Mouse (Mus musculus): Measurements from ENCODE around the gene Pdf. TPM values are rescaled to one million over a fixed set of nuclear protein-coding genes. Genes with fewer than 3 reads are reported as not detected.
A peak's percentile ranks its signal among the peaks of the same experiment; 100 is the strongest.
"Not testable (repeated sequence)": the region's sequence is repeated elsewhere in the genome, so short reads cannot be mapped to it uniquely, and the experiment has no call there.

Pdf gene
- total RNA-seq, 2 experiments from 2014 or later, result 25.1 to 26.8 TPM

DNA sequence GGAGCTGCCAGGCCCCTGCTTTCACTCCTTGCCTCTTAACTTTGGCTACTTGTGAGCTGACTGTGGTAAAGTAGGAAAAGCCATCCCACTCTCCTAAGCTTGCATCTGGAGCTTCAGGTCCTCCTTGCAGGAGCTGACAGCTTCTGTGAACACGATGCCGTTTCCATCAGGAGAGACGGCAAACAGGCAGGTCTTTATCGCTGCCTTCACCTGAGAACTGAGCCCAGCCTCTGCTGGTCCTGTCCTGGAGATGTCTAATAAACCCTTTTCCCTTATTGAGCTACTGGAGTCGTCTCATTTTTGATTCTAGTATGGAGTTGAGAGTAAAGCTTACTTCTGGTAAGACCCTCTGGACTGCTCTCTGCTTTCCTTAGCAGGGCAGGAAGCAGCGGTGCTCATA, 2.9 kb downstream of the Pdf start:
- no peak for DNase-seq (ENCODE audit: low spot score in 2 of 2)

DNA sequence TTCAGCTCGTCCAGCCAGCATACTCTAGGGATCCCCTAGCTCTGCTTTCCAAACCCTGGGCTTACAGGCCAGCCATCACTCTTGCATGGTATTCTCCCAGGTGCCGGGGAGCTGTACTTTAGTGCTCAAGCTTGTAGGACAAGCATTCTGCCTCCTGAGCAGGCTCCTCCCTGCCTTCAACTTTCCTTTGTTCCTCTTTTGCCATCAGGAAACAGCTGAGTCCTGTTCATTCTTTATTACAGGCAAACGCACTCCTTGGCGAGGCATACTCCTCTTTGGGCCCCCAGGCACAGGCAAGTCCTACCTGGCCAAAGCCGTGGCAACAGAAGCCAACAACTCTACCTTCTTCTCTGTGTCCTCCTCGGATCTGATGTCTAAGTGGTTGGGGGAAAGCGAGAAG, 7.8 kb downstream of the Pdf start:
- no peak for DNase-seq (ENCODE audit: low spot score in 2 of 2)
- intact Hi-C loops (cut with DNase I), result no loop called here

More for the DNA sequence above, 2.9 kb downstream of the Pdf start:
- intact Hi-C loops (cut with DNase I), result no loop called here

DNA sequence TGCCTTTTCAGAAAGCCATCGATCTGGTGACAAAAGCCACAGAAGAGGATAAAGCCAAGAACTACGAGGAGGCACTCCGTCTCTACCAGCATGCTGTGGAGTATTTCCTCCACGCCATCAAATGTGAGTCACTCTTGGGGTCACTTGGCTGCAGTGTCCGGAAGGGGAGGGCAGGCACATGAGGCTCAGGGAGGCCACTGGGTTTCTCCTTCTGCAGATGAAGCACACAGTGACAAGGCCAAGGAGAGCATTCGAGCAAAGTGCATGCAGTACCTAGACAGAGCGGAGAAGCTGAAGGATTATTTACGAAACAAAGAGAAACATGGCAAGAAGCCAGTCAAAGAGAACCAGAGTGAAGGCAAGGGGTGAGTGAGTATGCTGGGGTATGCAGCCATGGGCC, 11.8 kb downstream of the Pdf start:
- intact Hi-C loops (cut with DNase I), result loop anchor here (10.0 kb wide), 1 partner anchor 352 kb away; the partner anchor contains the start of gene Tango6
- DNase-seq (ENCODE audit: low spot score in 2 of 2), result no peak

DNA sequence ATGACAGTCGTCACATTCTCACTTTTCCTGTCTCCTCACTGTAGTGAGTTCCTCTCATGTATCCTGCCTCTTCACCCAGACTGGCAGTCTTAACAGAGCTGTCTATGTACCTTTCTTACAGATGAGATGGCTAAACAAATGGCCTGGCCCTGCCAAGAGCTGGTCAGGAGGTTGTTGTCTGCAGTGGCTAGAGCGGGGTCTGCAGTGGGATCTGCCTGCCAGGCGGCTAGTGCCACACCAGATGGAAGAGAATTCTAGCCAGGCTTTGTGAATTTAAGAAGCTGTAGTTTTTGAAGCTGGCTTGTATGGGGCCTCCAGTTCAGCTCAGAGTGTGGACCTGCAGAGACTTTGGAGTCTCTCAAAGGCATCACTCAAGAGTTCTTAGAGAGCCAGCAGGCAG, 12.8 kb downstream of the Pdf start:
- DNase-seq (ENCODE audit: low spot score in 2 of 2), result no peak

DNA sequence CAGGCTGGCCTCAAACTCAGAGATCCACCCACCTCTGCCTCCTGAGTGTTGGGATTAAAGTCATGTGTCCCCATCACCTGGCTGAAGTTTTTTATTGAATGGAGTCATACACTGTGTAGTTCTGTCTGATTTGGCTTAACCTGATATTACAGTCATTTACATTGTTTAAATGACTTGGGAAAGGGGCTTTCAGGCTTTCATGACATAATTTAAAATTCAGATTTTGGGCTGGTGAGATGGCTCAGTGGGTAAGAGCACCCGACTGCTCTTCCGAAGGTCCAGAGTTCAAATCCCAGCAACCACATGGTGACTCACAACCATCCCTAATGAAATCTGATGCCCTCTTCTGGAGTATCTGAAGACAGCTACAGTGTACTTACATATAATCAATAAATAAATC, 14.8 kb downstream of the Pdf start:
- DNase-seq (ENCODE audit: low spot score in 2 of 2), result not testable (repeated sequence)
- intact Hi-C loops (cut with DNase I), result loop anchor here (10.0 kb wide), 1 partner anchor 349 kb away; the partner anchor contains the start of gene Tango6

More for the DNA sequence above, 12.8 kb downstream of the Pdf start:
- intact Hi-C loops (cut with DNase I), result loop anchor here (10.0 kb wide), 1 partner anchor 351 kb away; the partner anchor contains the start of gene Tango6

DNA sequence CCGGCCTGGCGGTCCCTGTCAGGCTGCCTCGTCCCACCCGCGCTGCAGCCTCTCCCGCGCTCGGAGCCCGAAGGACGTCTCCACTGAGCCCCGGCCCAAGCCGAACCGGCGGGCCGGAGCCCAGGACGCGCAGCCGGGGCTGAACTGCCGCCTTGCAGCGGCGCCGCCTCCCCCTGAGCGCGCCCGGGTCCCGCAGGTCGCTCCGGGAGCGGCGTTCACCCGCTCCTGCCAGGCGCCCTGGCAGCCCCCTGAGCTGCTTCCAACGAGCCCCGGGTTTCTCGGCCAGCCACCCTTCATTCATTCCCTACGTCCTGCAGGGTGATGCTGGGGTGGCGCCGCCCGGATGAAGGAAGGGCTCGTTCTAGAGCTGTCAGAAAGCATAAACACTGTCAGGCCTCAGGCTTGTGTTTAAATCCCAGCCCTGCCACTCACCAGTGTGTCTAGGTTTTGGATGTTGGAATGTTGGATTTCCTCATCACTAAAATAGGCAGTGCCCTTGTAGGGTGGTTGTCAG, 16.8 kb downstream of the Pdf start:
- DNase-seq (ENCODE audit: low spot score in 2 of 2), result peak in 1 of 2 experiments; percentile 49

DNA sequence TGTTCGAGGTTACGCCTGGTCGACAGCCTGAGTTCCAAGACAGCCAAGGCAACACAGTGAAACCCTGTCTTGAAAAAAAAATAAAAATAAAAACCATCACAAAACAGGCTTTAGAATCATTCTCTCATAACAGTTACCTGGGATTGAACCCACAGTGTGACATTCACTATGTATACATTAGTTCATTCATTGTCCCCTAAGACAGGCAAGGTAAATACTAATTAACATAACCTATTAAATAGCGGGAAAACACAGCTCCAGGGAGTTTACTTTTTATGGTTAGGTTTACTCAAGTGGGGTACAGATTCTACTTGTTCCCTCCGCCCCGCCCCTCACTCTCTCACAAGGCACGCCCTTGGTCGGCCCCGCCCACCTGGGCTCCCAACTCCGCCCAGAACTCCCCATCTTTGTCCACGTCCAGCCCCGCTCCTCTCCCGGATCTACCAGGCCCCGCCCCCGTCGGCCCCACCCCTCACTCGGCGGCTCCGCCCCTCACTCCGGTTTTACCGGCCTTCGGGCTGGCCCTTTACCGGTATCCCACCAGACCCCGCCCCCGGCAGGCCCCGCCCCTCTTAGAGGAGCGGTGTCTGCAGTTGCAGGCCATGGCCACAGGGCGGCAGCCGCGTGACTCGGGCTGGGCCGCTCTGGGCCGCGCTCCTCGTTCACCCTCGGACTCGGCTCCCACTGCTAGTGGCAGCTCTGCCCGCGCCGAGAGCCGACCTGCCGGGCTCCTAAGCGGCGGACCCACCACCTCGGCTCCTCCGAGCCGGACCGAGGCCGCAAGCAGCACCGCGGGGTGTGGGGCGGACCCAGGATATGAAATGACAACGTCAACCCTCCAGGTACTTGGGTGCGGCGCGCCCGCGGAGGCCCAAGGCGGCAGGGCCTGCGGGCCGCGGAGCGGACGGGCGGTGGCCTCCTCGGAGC, 17.5 kb downstream of the Pdf start, which contains the start of gene Vps4a:
Gene Vps4a, plus strand, starts transcription at position 573 of the 927 bp plus-strand sequence.
- intact Hi-C loops (cut with DNase I), result loop anchor here (1.0 to 10.0 kb wide), 2 partner anchors 17 to 346 kb away; partner anchors contain the start of genes Pdf and Tango6
- DNase-seq (ENCODE audit: low spot score in 2 of 2), result peak; percentile 94 to 96

More for the DNA sequence above, 16.8 kb downstream of the Pdf start:
- intact Hi-C loops (cut with DNase I), result loop anchor here (1.0 to 10.0 kb wide), 2 partner anchors 17 to 347 kb away; partner anchors contain the start of genes Pdf and Tango6

DNA sequence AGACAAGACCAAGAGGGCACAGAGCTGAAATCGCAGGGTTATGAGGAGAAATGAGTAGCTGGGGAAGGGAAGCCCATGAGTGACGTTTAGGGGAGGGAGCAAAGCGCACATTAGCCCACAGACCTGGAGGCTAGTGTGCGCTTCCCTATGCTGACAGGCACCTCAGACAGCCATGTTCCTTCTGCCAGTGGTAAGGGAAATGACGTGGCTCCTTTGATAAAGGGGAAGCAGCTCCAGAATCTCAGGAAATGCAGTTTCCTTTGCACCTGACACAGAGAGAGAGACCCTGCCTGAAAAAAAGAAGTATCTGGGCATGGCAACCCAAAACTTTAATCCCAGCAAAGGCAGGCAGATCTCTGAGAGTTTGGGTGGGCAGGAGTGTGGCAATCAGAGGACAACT, 18.4 kb downstream of the Pdf start:
- intact Hi-C loops (cut with DNase I), result loop anchor here (10.0 kb wide), 1 partner anchor 345 kb away; the partner anchor contains the start of gene Tango6
- no peak for DNase-seq (ENCODE audit: low spot score in 2 of 2)

DNA sequence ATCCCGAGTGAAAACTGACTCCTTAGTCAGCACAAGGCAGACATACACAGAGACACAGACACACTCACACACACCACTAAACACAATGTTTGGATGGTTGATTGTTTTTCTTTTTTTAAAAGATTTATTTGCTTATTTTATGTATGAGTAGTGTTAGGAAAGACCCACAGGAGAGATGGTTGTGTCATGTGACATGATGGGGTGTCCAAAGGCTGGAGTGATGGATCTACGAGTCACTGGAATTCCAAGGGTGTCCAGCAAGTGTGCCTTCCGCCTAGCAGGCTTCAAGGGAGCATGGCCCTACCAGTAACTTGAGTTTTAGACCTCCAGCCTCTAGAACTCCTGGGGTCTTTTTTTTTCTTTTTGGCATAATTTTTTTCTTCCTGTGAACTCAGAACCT, 19.1 kb downstream of the Pdf start:
- DNase-seq (ENCODE audit: low spot score in 2 of 2), result no peak
- intact Hi-C loops (cut with DNase I), result no loop called here

DNA sequence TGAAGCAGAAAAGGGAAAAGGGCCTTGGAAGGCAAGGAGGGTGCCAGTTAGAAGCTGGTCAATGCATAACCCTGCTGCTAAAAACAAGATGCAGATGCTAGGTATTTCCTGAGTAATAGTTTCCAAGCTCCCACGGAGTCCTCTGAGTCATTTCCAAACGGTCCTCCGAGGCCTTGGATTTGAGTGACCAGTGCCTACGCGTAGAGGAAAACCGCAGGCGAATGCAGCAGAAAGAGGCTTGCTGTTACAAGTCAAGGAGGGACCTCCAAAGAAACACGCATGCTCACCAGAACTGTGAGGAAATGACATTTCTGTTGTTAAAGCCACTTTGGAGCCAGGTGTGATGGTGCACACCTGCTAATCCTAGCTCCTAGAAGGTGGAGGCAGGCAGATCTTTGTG, 24.9 kb downstream of the Pdf start:
- no peak for DNase-seq (ENCODE audit: low spot score in 2 of 2)
- intact Hi-C loops (cut with DNase I), result no loop called here

DNA sequence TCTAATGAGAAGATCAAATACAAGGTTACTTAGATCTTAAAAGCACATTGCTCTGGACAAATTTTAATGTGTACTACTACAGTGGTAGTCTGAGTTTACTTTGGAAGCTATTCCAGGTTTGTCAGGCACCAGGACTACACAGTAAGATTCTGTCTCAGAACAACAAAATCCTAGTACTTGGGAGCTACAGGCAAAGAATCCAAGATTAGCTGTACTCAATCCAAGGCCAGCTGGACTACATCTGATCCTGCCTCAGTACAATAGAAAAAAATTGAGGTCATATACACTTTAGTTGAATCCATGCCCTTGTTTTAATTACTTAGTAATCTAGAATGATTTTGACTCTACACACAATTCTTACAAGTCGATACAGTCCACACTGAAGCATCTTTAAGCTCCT, 33.5 kb downstream of the Pdf start:
- intact Hi-C loops (cut with DNase I), result no loop called here
- DNase-seq (ENCODE audit: low spot score in 2 of 2), result no peak

DNA sequence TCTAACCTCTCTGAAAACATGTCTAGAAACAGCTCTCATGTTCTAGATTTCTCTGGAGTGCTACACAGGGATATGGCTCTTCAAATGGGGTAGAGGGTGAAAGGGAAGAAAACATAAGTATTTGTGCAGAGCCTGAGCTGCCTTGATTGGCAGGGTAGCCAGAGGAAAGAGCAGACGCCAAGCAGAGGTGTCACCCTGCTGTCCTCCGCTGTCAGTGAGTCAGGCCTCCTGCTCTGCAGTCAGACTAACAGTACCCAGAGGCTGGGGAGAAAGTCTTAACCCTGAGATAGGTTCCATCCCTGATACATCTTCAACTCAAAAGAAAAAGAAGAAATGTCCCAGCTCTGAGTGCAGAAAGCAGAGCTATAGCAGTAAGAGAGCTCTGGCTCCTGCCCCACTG, 35.7 kb downstream of the Pdf start:
- DNase-seq (ENCODE audit: low spot score in 2 of 2), result no peak
- intact Hi-C loops (cut with DNase I), result no loop called here

DNA sequence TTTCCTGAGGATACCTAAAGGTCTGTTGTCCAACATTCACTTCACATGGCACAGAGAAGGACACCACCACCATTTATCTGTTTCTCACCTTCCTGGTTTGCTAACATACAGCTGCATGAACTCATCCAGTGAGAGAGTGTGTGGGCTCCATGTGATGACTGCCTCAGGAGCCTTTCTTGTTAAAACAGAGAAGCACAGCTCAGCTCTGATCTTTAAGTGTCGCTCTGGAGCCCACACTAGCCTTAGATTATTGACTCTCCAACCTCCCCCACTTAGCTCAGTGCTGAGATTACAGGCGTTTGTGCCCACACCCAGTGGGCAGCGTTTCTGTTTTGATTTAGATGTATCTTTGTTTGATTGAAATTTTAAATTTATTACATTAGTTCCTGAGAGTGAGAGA, 40.6 kb downstream of the Pdf start:
- peak; percentile 31 to 70 for DNase-seq (ENCODE audit: low spot score in 2 of 2)
- intact Hi-C loops (cut with DNase I), result no loop called here

DNA sequence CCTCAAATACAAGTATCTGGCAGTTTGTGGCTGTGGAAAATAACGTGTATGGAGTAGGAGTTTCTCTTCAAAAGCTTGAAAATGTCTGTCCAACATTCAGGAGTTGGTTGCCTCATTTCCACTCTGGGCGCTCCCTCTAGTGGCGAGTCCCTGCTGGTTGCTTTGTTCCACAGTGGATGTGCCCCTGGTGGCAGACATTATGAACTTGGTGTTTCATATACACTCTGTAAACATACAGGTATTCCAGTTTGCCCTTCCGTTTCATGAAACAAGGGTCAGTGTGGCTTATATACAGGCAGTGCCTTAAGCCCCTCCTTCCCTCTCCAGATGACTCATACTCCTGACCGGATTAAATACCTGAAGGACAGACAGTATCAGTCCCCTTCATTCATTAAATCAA, 45.9 kb downstream of the Pdf start:
- intact Hi-C loops (cut with DNase I), result loop anchor here (1.0 to 5.0 kb wide), 3 partner anchors 75 to 304 kb away; no protein-coding TSS in a partner anchor
- peak; percentile 84 to 92 for DNase-seq (ENCODE audit: low spot score in 2 of 2)

DNA sequence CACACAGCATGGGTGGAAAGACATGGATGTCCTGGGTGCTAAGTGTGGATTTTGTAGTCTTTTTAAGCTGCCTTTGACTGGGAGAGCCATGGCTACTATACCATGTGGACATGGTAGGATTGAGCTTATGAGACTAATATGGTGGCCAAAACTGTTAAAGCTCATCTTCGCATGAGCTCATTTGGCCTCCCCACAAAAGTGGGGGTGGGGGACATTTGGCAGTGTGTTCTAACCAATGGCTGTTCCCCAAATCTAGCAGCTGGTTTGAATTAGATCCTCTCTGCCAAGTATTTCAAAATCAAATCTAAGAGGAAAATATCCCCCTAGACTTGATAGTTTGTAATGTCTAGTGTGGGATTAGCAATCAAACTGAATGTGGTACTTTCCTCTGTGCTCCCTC, 49.3 kb downstream of the Pdf start:
- DNase-seq (ENCODE audit: low spot score in 2 of 2), result no peak
- intact Hi-C loops (cut with DNase I), result no loop called here

DNA sequence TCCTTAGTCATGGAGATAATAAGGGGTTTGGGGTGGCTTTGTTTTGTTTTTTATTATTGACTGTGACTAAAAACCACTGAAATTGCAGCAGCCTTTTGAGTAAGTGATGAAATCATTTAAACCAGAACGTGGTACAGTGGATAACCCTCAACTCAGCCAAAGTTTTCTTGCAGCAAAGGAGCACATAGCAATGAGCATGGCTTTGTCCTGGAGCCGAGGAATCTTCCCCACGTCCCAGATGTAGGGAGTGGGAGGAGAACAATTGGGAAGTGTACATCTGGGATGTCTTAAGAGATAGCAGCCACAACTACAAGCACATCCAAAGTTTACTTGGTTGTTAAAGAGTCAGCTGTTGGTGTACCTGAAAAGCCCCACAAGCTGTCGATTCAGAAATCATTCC, 51.0 kb downstream of the Pdf start:
- no peak for DNase-seq (ENCODE audit: low spot score in 2 of 2)
- intact Hi-C loops (cut with DNase I), result no loop called here

DNA sequence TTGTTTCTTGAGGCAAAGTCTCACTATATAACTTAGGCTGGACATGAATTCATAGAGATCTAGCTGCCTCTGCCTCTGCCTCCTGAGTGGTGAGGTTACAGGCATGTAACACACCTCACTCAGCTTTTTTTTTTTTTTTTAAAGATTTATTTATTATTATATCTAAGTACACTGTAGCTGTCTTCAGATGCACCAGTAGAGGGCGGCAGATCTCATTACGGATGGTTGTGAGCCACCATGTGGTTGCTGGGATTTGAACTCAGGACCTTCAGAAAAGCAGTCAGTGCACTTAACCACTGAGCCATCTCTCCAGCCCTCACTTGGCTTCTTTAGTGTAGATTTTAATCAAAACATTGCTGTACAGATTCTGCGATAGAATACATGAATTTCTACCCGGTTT, 52.1 kb downstream of the Pdf start:
- DNase-seq (ENCODE audit: low spot score in 2 of 2); intact Hi-C loops (cut with DNase I): not testable (repeated sequence)

Measured in left cerebral cortex, postnatal 25 days (tissue).